Mouse (Mus musculus) embryo, embryonic 10 days (tissue): ENCODE measurements at regions not wholly inside any gene's neighbourhood (a gene's known extent, or its start where the extent isn't known, plus 50 kb on each side); places are given as distances from the start of the nearest gene placed in this dataset.
"Not testable (repeated sequence)": the region's sequence is repeated elsewhere in the genome, so short reads cannot be mapped to it uniquely, and the experiment has no call there.

Source experiments
- DNase-seq: peaks from one replicate; pipeline ENCODE4 v3.0.0-alpha.2; 2015; ENCODE audit warnings: low spot score

- not testable (repeated sequence) for DNase-seq
Observed at GRCm38 (mm10) chr5:10088172-10088571, 158.2 kb downstream of the Gm5152 start.

GRCm38 (mm10) chr5:10055440-10055839 lies 190.9 kb downstream of the Gm5152 start:
- no peak for DNase-seq

- DNase-seq = peak; percentile 4
Observed at GRCm38 (mm10) chr5:10054621-10055364, 191.5 kb downstream of the Gm5152 start.

GRCm38 (mm10) chr5:10041635-10042034 lies 204.7 kb downstream of the Gm5152 start:
- DNase-seq = no peak

- DNase-seq = not testable (repeated sequence)
Observed at GRCm38 (mm10) chr5:10025129-10025528, 221.2 kb downstream of the Gm5152 start.
